Mouse (Mus musculus): ENCODE data around the gene Ccdc163.
"Not testable (repeated sequence)": the region's sequence is repeated elsewhere in the genome, so short reads cannot be mapped to it uniquely, and the experiment has no call there.

Ccdc163 gene

DNA sequence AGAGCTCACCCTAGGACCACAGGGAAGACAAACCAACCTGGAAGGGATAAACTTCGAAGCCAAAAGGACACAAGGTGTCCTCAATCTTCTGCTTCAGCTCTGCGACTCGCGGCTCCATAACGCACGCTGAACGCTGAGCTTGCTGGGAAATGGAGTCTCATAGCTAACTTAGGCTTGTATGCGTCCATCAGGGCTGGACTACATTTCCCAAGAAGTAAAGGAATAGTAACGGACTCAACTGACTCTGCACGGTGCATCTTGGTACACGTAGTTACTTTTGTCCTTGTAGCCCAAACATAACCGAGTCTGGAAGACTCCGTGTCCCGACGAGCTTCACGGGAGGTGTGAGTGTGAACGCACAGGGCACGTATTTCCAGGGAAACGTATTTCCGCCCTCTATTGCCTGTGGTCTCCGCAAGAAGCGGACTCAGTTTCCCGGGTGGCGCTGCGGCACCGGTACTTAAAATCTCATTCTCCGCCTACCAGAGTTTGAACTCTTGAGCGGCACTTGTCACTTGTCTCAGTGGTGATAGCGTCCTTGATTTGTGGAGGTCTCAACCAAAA, at the start of gene Ccdc163, which contains the start of gene Mmachc:
Ccdc163 (plus strand) TSS at position 309 of the 564 bp plus-strand sequence.
Mmachc (minus strand) TSS at position 206 of the 564 bp plus-strand sequence.
- peak; percentile 98 for DNase-seq

DNA sequence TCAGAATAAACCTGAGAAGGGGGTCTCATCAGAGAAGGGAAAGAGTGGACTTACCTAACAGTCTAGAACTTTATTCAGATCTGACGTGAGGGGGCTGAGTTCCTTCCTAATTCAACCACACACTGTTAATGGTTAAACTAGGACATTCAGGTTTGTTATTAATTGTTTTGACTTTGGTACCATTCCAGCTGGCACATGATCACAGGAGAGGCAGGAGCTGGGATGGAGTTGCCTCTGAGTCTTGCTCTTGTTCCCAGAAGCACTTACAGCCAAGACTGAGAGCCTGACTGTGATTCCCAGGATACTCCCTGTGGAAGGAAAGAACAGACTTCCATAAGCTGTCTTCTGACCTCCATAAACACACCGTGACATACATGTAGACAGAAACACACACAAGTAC, 48.8 kb upstream of the Ccdc163 start:
- DNase-seq = peak; percentile 76

DNA sequence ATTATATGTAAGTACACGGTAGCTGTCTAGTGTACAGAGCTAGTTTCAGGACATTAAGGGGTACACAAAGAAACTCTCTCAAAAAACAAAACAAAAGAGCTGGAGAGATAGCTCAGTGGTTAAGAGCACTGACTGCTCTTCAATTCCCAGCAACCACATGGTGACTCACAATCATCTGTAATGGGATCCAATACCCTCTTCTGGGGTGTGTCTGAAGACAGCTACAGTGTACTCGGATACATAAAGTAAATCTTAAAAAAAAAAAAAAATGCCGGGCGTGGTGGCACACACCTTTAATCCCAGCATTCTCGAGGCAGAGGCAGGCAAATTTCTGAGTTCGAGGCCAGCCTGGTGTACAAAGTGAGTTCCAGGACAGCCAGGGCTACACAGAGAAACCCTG, 48.4 kb upstream of the Ccdc163 start:
- not testable (repeated sequence) for DNase-seq

DNA sequence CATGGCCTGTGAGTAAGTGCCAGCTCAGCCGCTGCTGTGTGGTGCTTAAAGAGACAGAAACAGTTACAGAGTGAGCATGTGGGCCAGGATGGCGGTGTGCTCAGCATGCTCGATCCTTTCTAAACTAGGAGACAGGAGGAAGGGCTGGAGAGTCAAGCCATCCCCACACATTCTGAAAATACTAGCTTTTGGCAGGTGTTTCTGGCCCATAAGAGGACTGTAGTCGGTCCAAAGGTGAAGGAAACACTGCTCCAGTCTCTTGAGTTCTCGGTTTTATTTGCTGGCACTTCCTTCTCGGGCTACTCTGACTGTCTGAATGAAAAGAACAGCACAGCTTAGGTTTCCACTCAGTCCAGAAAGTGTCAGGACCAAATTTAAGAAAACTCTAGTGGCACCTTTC, 47.5 kb upstream of the Ccdc163 start:
- peak; percentile 55 for DNase-seq

GRCm38 (mm10) chr4:116661998-116662397, 46.3 kb upstream of the Ccdc163 start:
- DNase-seq = no peak

DNA sequence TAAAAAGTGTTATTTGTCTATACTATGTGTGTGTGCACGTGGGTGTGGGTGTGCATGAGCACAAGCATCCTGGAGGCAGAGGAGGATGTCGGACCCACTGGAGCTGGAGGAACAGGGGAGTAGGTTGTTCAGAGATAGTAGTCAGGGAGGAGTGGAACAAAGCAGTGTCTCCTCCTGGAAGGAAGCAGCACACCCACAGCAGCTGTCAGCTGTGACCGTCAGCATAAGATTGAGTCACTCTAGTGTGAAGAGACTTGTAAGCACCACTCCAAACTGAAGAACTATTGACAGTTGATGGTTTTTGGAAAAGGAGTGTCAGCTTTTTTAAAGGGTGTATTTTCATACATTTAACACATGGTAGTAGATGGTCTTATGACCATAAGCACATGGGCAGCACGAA, 41.7 kb upstream of the Ccdc163 start:
- DNase-seq = no peak

DNA sequence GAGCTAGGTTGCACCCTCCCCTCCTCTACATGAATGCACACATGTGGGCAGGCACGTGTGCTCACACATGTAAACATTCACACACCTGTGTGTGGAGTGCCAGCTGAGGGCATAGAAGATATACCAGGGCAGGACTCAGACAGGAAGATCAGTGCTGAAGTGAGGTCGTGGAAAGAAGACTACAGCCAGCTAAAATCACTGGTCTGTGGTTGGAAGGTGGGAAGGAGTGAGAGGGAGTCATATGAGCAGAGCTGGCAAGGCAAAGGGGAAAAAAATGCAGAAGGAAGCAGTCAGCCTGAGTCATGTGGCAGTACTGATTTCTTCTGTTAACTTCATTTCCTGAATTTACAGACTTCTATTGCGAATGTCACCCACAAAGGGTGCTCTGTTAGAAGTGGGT, 40.2 kb upstream of the Ccdc163 start:
- DNase-seq = peak; percentile 44

DNA sequence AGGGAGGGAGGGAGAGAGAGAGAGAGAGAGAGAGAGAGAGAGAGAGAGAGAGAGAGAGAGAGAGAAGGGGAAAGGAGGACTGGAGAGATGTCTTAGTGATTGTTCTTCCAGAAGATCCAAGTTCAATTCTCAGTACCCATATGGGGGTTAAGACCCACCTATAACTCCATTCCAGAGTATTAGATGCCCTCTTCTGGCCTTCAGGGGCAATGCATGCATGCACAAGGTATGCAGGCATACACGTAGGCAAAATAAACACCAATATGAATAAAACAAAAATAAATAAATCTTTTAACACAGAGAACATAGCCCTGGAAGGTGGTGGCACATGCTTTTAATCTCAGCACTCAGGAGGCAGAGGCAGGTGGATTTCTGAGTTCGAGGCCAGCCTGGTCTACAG, 39.0 kb upstream of the Ccdc163 start:
- DNase-seq = no peak

DNA sequence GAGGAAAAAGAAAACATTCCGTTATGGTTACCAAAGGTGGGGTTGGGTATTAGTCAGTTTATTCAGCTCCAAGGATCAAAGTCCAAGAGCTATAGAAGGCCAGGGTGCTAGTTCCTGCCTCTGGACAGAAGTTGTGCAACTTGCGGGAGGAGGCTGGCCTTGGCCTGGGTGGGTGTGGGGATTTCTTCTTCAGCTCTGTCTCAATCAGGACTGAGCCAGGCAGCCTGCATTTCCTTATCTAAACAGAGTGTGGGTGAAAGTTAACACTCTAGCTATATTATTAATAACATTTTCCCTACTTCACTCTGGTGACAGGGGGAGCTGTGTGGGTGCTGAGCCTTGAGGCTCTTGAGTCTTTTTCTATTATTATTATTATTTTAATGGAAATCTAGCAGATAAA, 35.5 kb upstream of the Ccdc163 start:
- DNase-seq = peak; percentile 54

- DNase-seq = not testable (repeated sequence)
These were observed 33.5 kb upstream of the Ccdc163 start for GRCm38 (mm10) chr4:116674761-116675160.

DNA sequence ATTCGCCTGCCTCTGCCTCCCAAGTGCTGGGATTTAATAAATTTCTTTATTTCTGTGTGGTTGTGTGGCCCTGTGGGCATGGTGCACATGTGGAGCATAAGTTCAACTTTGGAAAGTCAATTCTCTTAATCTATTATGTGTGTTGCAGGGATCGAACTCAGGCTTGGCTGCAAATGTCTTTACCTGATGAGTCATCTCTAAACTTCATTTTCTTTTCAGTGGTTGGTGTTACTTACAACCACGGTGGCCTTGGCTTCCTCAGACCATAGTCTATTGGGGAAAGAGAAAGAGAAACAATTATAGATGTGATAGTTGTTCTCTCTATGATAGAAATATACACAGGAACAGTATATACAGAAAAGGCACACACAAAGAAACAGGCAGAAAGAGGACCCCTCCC, 32.3 kb upstream of the Ccdc163 start:
- no peak for DNase-seq

- DNase-seq = no peak
These were observed 30.5 kb upstream of the Ccdc163 start for GRCm38 (mm10) chr4:116677808-116678207.

DNA sequence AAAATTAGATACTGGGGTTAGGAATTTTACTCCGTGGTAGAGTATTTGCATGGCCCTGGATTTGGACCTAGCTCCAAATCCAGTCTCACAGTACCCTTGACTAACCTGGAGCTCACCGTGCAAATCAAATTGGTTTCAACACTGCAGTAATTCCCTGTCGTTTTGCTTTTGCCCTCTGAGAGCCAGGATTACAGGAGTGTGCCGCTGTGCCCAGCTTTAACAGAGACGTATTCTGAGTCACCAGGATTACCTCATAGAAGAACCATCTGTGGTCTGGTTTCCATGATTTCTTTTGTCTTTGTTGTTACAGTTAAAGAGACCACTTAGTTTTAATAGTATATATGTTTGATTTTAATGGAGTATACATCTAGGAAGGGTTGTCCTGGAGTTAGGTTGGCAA, 29.2 kb upstream of the Ccdc163 start:
- DNase-seq = no peak

GRCm38 (mm10) chr4:116680521-116680920, 27.8 kb upstream of the Ccdc163 start:
- DNase-seq = not testable (repeated sequence)

GRCm38 (mm10) chr4:116683957-116684356, 24.4 kb upstream of the Ccdc163 start:
- DNase-seq = no peak

- no peak for DNase-seq
These were observed 23.6 kb upstream of the Ccdc163 start for GRCm38 (mm10) chr4:116684665-116685064.

GRCm38 (mm10) chr4:116685402-116686061, 22.8 kb upstream of the Ccdc163 start, which contains the start of gene Prdx1:
Gene Prdx1 (plus strand): TSS chr4:116685544.
- peak; percentile 93 for DNase-seq

DNA sequence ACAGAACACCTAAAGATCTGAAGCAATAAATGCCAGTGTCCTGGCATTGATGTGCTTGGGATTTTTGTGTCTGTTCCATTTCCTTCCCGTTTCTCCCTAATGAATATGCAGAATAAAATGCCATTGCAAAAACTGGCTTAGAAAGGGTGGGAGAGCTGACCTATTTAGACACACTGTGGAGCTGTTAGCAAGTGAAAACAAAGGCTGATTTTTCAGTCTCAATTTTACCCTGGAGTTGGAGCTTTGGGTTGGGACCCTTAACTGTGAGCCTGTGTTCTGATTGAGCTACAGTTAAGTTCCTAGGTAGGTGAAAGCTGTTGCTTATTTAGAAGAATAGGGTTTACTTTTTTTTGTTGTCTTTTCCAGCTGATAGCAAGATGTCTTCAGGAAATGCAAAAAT, 21.3 kb upstream of the Ccdc163 start:
- no peak for DNase-seq

DNA sequence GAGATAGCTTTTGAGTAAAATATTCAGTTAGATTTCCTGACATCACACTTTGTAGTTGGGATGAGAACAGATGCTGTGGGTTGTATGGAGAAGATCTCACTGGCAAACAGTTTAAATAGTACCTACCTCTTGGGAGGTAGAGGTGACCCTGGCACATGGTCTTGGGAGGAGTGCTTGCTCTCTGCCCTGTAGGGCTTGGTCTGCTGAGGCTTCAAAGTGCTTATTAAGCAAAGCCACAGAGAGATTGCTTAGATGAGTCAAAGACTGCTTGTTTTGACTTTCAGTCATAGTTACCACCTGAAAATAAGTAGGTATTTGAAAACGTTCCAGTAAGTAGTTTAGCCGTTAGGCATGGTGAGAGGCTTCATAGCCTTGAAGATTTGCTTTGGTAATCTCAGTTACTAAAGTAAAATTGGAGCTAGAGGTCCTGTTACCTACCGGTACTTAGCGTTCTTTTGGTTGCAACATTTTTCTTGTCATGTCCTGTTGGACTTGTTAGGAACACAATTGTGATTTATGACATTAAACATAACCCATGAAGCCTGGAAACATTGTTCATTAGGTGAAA, 18.9 kb upstream of the Ccdc163 start:
- DNase-seq = peak; percentile 73

- no peak for DNase-seq
These were observed 16.2 kb upstream of the Ccdc163 start for GRCm38 (mm10) chr4:116692146-116692545.

GRCm38 (mm10) chr4:116693785-116694184, 14.5 kb upstream of the Ccdc163 start:
- DNase-seq = no peak

- DNase-seq = peak; percentile 83
These were observed 9.5 kb upstream of the Ccdc163 start for GRCm38 (mm10) chr4:116698693-116699342.

GRCm38 (mm10) chr4:116700964-116701363, 7.3 kb upstream of the Ccdc163 start:
- no peak for DNase-seq

- peak; percentile 55 for DNase-seq
These were observed 4.5 kb upstream of the Ccdc163 start for GRCm38 (mm10) chr4:116703804-116704203.
